Mouse (Mus musculus) intestine, embryonic 16.5 days (tissue): ENCODE measurements around the gene Omg. TPM values are rescaled to one million over a fixed set of nuclear protein-coding genes. Genes with fewer than 3 reads are reported as not detected.

Experiments
- ATAC-seq: fragments of 200-750 bp; cut with Nextera tagmentation; 2 replicates; pipeline ENCODE4 v1.8.0; 2017; ENCODE audit warnings: moderate TSS enrichment, moderate library complexity
- H3K27ac ChIP-seq: fragments of 300-500 bp; sonication (generic); 2 replicates; pipeline ENCODE4 v1.5.1; 2014; ENCODE audit warnings: mild to moderate bottlenecking, low read length
- H3K27me3 ChIP-seq: fragments of 300-500 bp; sonication (generic); replicated peaks from 2 replicates; pipeline ENCODE4 v1.6.1; 2014; ENCODE audit warnings: low read length, control low read depth, mixed read lengths; ENCODE audit not compliant: control insufficient read depth, insufficient read depth
- H3K36me3 ChIP-seq: fragments of 300-500 bp; sonication (generic); 2 replicates; pipeline ENCODE4 v1.6.1; 2014; ENCODE audit warnings: low read length, control low read depth; ENCODE audit not compliant: control insufficient read depth, insufficient read depth
- H3K4me1 ChIP-seq: fragments of 300-500 bp; sonication (generic); 2 replicates; pipeline ENCODE4 v1.6.1; 2014; ENCODE audit warnings: low read length, control low read depth, mixed read lengths; ENCODE audit not compliant: control insufficient read depth, insufficient read depth
- H3K4me2 ChIP-seq: fragments of 300-500 bp; sonication (generic); 2 replicates; pipeline ENCODE4 v1.6.1; 2014; ENCODE audit warnings: low read depth, low read length, control low read depth
- H3K4me3 ChIP-seq: fragments of 300-500 bp; sonication (generic); 2 replicates; pipeline ENCODE4 v1.5.1; 2014; ENCODE audit warnings: mild to moderate bottlenecking, low read length
- H3K9ac ChIP-seq: fragments of 300-500 bp; sonication (generic); 2 replicates; pipeline ENCODE4 v1.6.1; 2014; ENCODE audit warnings: low read depth, low read length
- H3K9me3 ChIP-seq: fragments of 300-500 bp; sonication (generic); 2 replicates; pipeline ENCODE4 v1.6.1; 2016; ENCODE audit warnings: low read length, control low read depth; ENCODE audit not compliant: control insufficient read depth
- WGBS: fragments of 180-500 bp; shearing (Covaris S2); extraction: QIAGEN DNeasy Blood & Tissue Kit; methylation state at CpG from one replicate; pipeline ENCODE4 v1.1.7; 2014; 5-methylcytosine and 5-hydroxymethylcytosine counted together
- polyA plus RNA-seq: library from polyadenylated mRNA; unstranded; fragments of >200 nt; fragmentation: Nextera tagmentation; extraction: Ambion mirVana; gene quantifications from 2 replicates; pipeline ENCODE4 v1.2.1, GENCODE M21; 2015

The Omg gene
- polyA plus RNA-seq, 1 experiment from 2014 or later: 0.53 TPM

GRCm38 (mm10) chr11:79484721-79485120 is 19.2 kb downstream of the Omg start:
- no peak overlapping the region for H3K4me2 ChIP-seq
- ATAC-seq: no peak
- H3K27me3 ChIP-seq: no peaks in the 10 kb centered on the region
- H3K4me1 ChIP-seq: 0 out of 2 replicates have a peak, but pooled peaks cover 3% of the 10 kb centered on the region
- H3K9me3 ChIP-seq: no peaks in the 10 kb centered on the region
- H3K27ac ChIP-seq: no peak overlapping the region
- no peak overlapping the region for H3K9ac ChIP-seq
- no peak overlapping the region for H3K4me3 ChIP-seq
- H3K36me3 ChIP-seq: no peaks in the 10 kb centered on the region

- Histone ChIP-seq H3K36me3 (no peaks in the 10 kb centered on the region), H3K9ac (no peak overlapping the region), H3K4me2 (no peak overlapping the region), H3K4me1 (no peaks in the 10 kb centered on the region), H3K4me3 (no peak overlapping the region), H3K27me3 (no peaks in the 10 kb centered on the region), H3K27ac (0 out of 2 replicates have a peak overlapping the region, but pooled peaks have one; percentile 41), H3K9me3 (no peaks in the 10 kb centered on the region)
- 74% methylated on average over 7 of the region's 7 CpGs for WGBS
- ATAC-seq: no peak
These were observed 19.9 kb downstream of the Omg start for GRCm38 (mm10) chr11:79483876-79484528.

- no peak overlapping the region for H3K4me2 ChIP-seq
- H3K9ac ChIP-seq: no peak overlapping the region
- H3K36me3 ChIP-seq: no peaks in the 10 kb centered on the region
- H3K4me3 ChIP-seq: no peak overlapping the region
- no peak overlapping the region for H3K27ac ChIP-seq
- no peaks in the 10 kb centered on the region for H3K9me3 ChIP-seq
- 56% methylated on average over 6 of the region's 6 CpGs for WGBS
- ATAC-seq: no peak
- H3K27me3 ChIP-seq: no peaks in the 10 kb centered on the region
- H3K4me1 ChIP-seq: no peaks in the 10 kb centered on the region
These were observed 20.5 kb downstream of the Omg start for GRCm38 (mm10) chr11:79483392-79483791.

GRCm38 (mm10) chr11:79468097-79468496 is 35.8 kb downstream of the Omg start:
- 84% methylated on average over 1 of the region's 1 CpGs for WGBS
- no peak for ATAC-seq
- no peaks in the 10 kb centered on the region for H3K9me3 ChIP-seq

GRCm38 (mm10) chr11:79460756-79461450 is 43.0 kb downstream of the Omg start:
- Histone ChIP-seq H3K9me3 (no peaks in the 10 kb centered on the region), H3K4me1 (peaks cover 8% of the 10 kb centered on the region; the same call in 1 of the 2 replicates), H3K4me2 (no peak overlapping the region), H3K36me3 (0 out of 2 replicates have a peak, but pooled peaks cover 9% of the 10 kb centered on the region), H3K9ac (no peak overlapping the region), H3K4me3 (no peak overlapping the region), H3K27ac (no peak overlapping the region), H3K27me3 (no peaks in the 10 kb centered on the region)
- WGBS: 92% methylated on average over 3 of the region's 3 CpGs
- ATAC-seq: no peak

More at GRCm38 (mm10) chr11:79468097-79468496, 35.8 kb downstream of the Omg start:
- H3K4me3 ChIP-seq: no peak overlapping the region
- no peak overlapping the region for H3K9ac ChIP-seq
- H3K27ac ChIP-seq: no peak overlapping the region
- no peaks in the 10 kb centered on the region for H3K4me1 ChIP-seq
- H3K36me3 ChIP-seq: peaks cover 8% of the 10 kb centered on the region; the same call in 1 of the 2 replicates
- H3K27me3 ChIP-seq: no peaks in the 10 kb centered on the region
- H3K4me2 ChIP-seq: no peak overlapping the region

GRCm38 (mm10) chr11:79459846-79460245 is 44.0 kb downstream of the Omg start:
- WGBS: 86% methylated on average over 4 of the region's 4 CpGs
- H3K4me2 ChIP-seq: no peak overlapping the region
- no peaks in the 10 kb centered on the region for H3K27me3 ChIP-seq
- H3K4me1 ChIP-seq: peaks cover 8% of the 10 kb centered on the region; the same call in 1 of the 2 replicates
- H3K9me3 ChIP-seq: no peaks in the 10 kb centered on the region
- H3K27ac ChIP-seq: no peak overlapping the region
- no peak overlapping the region for H3K4me3 ChIP-seq
- no peak overlapping the region for H3K9ac ChIP-seq
- 0 out of 2 replicates have a peak, but pooled peaks cover 9% of the 10 kb centered on the region for H3K36me3 ChIP-seq
- ATAC-seq: no peak

- Histone ChIP-seq H3K4me1 (peaks cover 8% of the 10 kb centered on the region; the same call in 1 of the 2 replicates), H3K27ac (no peak overlapping the region), H3K36me3 (0 out of 2 replicates have a peak, but pooled peaks cover 11% of the 10 kb centered on the region), H3K4me2 (no peak overlapping the region), H3K4me3 (no peak overlapping the region), H3K9ac (no peak overlapping the region), H3K27me3 (no peaks in the 10 kb centered on the region), H3K9me3 (no peaks in the 10 kb centered on the region)
- WGBS: 67% methylated on average over 3 of the region's 3 CpGs
- ATAC-seq: no peak
These were observed 46.0 kb downstream of the Omg start for GRCm38 (mm10) chr11:79457928-79458327.

DNA sequence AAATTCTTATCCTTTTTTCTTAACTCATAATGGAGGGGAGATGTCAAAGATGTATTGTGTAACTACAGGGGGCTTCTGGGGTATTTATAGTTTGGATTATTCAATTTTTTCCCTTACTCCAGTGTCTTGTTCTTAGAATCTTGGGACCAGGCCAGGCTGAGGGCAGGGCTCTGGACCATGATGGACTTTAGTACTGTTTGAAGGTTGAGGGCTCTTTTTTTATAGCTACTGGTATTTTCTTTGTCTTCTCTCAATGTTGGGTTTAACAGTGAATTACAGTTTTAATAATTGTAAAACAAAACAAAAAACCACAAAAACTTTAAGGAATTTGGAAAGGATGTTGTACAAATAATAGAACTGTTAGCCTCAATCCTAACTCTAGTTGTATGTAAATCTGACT is 50.9 kb downstream of the Omg start:
- no peak overlapping the region for H3K9ac ChIP-seq
- H3K27me3 ChIP-seq: no peaks in the 10 kb centered on the region
- peaks cover 8% of the 10 kb centered on the region; the same call in 1 of the 2 replicates for H3K4me1 ChIP-seq
- ATAC-seq: no peak
- H3K27ac ChIP-seq: no peak overlapping the region
- 0 out of 2 replicates have a peak, but pooled peaks cover 14% of the 10 kb centered on the region for H3K36me3 ChIP-seq
- no peaks in the 10 kb centered on the region for H3K9me3 ChIP-seq
- H3K4me3 ChIP-seq: no peak overlapping the region
- no peak overlapping the region for H3K4me2 ChIP-seq
